Mouse (Mus musculus): ENCODE data around the gene Tnpo1.
"Not testable (repeated sequence)": the region's sequence is repeated elsewhere in the genome, so short reads cannot be mapped to it uniquely, and the experiment has no call there.

Tnpo1 gene

GRCm38 (mm10) chr13:98883774-98884173 is 42.4 kb downstream of the Tnpo1 start:
- no peak for DNase-seq

GRCm38 (mm10) chr13:98881991-98882390 is 44.2 kb downstream of the Tnpo1 start:
- no peak for DNase-seq

DNA sequence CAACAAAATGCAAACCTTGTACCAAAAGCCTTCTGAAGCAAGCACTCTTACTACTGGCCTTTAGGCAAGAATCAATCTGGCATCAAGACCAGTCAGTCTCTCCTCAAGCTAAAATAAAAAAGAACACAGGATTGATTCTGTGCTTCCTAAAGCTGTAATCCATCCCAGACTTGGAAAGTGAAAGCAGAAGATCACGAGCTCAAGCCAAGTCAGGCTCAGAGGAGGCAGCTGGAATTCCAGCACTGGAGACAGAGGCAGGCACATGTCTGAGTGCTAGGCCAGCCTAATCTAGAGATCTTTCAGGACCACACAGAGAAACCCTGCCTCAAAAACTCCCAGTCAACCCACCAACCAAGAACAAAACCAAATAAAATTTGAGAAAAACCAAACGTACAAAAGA is 45.8 kb downstream of the Tnpo1 start:
- no peak for DNase-seq

DNA sequence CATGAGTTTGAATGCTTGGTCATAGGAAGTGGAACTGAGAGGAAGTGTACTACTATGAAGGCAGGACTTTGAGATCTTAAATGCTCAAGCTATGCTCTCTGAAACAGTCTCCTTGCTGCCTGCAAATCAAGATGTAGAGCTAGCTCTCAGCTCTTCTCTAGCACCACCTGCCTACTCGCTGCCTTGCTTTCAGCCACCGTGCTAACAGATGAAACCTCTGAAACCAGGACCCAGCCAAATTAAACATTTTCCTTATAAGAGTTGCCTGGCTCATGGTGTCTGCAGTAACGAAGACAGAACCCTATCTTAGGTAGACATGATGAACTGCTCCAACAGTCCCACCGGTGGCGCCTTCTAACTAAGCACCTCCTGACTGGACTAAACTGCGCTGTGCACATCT is 46.8 kb downstream of the Tnpo1 start:
- no peak for DNase-seq

DNA sequence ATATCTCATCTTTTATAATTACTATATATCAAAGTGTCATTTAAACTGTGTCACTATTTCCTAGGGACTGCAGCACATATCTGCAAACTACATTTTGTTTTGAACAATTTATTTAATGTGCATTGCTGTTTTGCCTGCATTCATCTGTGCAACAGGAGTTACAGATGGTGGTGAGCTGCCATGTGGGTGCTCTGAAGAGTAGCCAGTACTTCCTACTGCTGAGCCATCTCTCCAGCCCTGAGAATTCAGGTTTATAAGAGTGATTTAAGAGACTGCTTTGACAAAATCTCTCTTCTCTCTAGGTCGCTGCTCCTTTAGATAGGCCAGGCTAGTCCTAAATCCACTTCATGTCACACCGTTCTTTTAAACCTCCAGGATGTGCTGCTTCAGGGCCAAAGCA is 49.0 kb downstream of the Tnpo1 start:
- DNase-seq: no peak

DNA sequence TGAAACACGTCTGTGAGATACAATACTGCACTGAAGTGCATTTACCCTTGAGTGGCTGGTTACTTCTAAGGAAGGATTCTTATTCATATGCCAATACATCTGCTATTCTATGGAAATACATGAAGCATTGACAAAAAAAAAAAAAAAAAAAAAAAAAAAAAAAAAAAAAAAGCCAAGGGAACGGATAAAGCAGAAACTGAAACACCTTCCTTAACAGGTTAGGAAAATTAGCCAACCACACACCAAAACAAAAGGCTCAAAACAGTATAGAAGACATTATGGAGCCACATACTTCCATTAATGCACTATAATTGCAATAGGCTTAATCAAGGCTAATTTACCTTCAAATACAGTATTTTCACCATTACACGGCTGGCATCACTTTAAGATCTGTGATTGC is 51.5 kb downstream of the Tnpo1 start:
- no peak for DNase-seq

DNA sequence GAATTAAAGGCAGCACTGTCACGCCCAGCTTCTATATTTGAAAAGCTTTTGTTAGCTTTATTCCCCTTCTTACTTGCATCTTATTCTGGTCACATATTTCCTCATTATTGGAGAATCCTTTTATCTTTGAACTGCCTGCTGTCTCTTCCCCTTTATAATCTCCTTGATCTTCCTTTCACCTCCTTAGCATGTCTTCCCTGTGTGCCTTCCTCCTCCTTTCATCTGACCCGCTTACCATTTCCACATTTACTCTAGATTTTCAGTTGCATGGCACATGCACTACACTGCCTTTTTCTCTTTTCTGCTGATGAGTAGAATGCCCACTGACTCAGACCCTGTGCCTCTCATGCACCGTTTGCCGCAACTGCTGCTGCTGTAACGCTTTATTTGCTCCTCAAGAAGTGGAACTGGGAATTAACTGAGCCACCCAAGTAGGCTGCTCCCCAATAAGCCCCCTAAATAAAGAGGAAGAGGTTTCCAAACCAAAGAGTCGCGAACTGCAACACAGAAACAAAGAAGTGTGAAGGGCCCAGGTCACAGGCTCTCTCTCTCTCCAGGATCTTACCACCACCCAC is 53.8 kb downstream of the Tnpo1 start:
- DNase-seq: no peak

DNA sequence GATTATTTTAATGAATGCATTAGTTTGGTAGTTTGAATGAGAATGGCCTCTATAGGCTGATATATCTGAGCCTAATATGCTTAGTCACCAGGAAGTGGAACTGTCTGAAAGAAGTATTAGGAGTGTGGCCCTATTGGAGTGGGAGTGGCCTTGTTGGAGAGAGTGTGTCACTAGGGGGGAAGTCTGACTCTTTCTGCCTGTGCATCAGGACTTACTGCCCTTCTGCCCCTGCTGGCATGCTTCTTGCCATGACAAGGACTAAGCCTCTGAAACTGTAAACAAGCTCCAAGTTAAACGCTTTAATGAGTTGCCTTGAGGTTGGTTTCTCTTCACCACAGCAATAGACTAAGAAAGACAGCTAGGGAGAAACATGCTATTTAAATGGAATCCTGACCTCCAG is 54.9 kb downstream of the Tnpo1 start:
- no peak for DNase-seq

DNA sequence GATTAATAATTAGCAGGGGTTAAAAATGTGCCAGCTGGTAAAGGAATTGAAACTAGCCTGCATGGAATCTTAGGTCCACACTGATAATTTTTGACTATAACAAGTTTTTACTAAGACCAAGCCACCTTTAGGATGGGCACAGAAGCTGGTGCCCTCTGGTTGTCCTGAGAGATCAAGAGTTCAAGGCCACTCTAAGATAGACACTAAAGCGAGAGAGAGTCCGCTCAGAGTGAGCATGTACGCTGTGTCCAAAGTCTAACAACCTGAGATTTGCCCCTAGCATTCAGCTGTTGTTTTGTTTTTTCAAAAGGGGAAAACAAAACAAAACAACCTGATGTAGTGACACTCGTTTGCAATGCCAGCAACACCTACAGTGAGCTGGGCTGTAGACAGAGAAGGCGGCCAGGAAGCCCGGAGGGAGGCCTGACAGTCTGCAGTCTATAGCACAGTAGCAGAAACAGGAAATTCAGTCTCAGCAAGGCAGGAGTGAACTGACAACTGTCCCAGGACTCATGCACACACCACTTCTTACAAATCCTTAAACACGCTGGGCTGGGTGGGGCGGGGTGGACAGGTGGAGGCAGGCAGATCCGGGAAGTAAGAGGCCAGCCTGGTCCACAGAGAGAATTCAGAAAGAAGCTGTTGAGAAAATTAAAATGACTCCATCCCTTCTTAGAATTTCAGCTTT is 57.8 kb downstream of the Tnpo1 start:
- no peak for DNase-seq

- peak; percentile 45 for DNase-seq
These were observed 58.4 kb downstream of the Tnpo1 start for GRCm38 (mm10) chr13:98867810-98868209.

- no peak for DNase-seq
These were observed 70.9 kb downstream of the Tnpo1 start for GRCm38 (mm10) chr13:98855291-98855690.

- DNase-seq: no peak
These were observed 80.4 kb downstream of the Tnpo1 start for GRCm38 (mm10) chr13:98845794-98846193.

GRCm38 (mm10) chr13:98836423-98837088 is 89.6 kb downstream of the Tnpo1 start:
- peak; percentile 15 for DNase-seq

GRCm38 (mm10) chr13:98835740-98836139 is 90.4 kb downstream of the Tnpo1 start:
- no peak for DNase-seq

GRCm38 (mm10) chr13:98834723-98835122 is 91.5 kb downstream of the Tnpo1 start:
- no peak for DNase-seq

- DNase-seq: no peak
These were observed 92.0 kb downstream of the Tnpo1 start for GRCm38 (mm10) chr13:98834199-98834598.

DNA sequence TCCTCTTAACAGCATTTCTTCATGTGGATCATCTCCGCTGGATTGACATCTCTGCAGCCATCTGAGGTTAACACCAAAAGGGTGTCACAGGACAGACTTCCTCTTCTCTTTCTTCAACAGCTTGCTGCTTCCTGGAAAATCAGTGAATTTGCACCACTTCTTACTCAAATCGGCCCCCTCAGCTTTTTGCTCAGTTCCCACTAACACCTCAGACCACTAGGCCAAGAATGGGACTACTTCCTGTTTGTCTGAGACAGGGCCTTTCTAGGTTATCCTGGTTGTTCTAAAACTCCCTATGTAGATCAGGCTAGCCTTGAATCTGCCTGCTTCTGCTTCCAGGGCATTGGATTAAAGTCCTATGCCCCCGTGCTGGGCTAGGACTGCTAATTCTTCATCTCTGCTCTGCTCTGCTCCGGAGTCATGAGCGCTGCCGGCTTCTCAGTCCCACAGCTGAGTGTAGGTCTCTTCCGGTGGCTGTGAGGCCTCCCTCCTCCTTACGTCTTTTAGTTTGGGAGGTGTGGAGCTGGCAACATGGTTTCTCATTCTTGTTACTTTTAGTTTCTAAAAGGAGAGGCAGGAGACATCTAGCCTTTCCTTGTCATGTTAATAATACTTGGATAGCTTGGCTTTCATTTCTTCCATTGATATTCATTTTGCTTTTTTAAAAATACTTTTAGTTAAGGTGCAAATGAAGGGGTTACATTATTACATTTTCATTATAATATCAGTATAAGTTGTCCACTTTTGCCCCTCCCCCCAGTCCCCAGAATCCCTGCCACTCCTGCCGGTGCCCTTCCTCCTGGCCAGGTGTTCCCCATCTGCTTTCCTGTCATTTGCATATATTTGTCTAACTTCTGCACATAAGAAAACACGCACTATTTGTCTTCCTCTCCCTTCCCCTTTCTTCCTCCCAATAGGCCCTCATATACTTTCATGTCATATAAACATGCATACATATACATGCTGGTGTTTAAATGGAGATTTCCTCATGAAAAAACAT is 93.4 kb downstream of the Tnpo1 start:
- DNase-seq: no peak

- DNase-seq: not testable (repeated sequence)
These were observed 97.2 kb downstream of the Tnpo1 start for GRCm38 (mm10) chr13:98829026-98829425.

- no peak for DNase-seq
These were observed 100.6 kb downstream of the Tnpo1 start for GRCm38 (mm10) chr13:98825574-98825973.

DNA sequence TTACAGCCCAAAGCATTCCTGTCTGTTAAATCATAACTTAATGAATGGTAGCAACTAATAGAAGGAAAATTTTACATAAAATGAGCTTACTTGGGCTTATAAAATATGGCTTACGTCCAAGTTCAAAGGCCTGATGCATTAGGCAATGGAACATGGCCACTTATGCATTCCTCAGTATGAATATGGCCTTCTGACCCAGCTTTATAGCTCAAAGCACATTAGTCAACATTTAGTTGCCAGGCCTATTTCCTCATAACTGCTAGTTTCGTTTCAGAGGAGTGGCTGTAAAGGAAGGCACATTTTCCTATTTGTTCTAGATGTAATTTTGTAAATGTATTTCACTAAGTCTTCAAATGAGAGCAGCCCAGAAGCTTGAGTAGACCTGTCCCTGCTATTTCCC is 107.1 kb downstream of the Tnpo1 start:
- no peak for DNase-seq

GRCm38 (mm10) chr13:98818205-98818604 is 108.0 kb downstream of the Tnpo1 start:
- no peak for DNase-seq

- no peak for DNase-seq
These were observed 108.4 kb downstream of the Tnpo1 start for GRCm38 (mm10) chr13:98817766-98818165.
